Mouse (Mus musculus) lung, postnatal 0 days (tissue): Measurements from ENCODE around the gene Eloa. TPM values are rescaled to one million over a fixed set of nuclear protein-coding genes. Genes with fewer than 3 reads are reported as not detected.

Experiments
- ATAC-seq: fragments of 200-750 bp; cut with Nextera tagmentation; 2 replicates; pipeline ENCODE4 v1.8.0; 2017; ENCODE audit warnings: moderate library complexity
- DNase-seq: peaks from one replicate; pipeline ENCODE4 v3.0.0-alpha.2; 2016; ENCODE audit warnings: low spot score
- H3K27ac ChIP-seq: fragments of 300-500 bp; sonication (generic); 2 replicates; pipeline ENCODE4 v1.5.1; 2014; ENCODE audit warnings: antibody characterized with exemption, mild to moderate bottlenecking, low read length, mixed read lengths
- H3K27me3 ChIP-seq: fragments of 300-500 bp; sonication (generic); replicated peaks from 2 replicates; pipeline ENCODE4 v1.6.1; 2014; ENCODE audit warnings: low read length, mixed read lengths; ENCODE audit not compliant: insufficient read depth
- H3K36me3 ChIP-seq: fragments of 300-500 bp; sonication (generic); 2 replicates; pipeline ENCODE4 v1.6.1; 2014; ENCODE audit warnings: low read length, mixed read lengths; ENCODE audit not compliant: insufficient read depth
- H3K4me1 ChIP-seq: fragments of 300-500 bp; sonication (generic); 2 replicates; pipeline ENCODE4 v1.6.1; 2014; ENCODE audit warnings: antibody characterized with exemption, low read depth, low read length, mixed read lengths; ENCODE audit not compliant: insufficient read depth
- H3K4me2 ChIP-seq: fragments of 300-500 bp; sonication (generic); replicated peaks from 2 replicates; pipeline ENCODE4 v1.6.1; 2014; ENCODE audit warnings: low read depth, mild to moderate bottlenecking, low read length, moderate library complexity, mixed read lengths
- H3K4me3 ChIP-seq: fragments of 300-500 bp; sonication (generic); 2 replicates; pipeline ENCODE4 v1.5.1; 2014; ENCODE audit warnings: low read depth, low read length
- H3K9ac ChIP-seq: fragments of 300-500 bp; sonication (generic); replicated peaks from 2 replicates; pipeline ENCODE4 v1.6.1; 2014; ENCODE audit warnings: low read depth, mild to moderate bottlenecking
- H3K9me3 ChIP-seq: fragments of 300-500 bp; sonication (generic); 2 replicates; pipeline ENCODE4 v1.6.1; 2016; ENCODE audit warnings: low read length, mixed read lengths
- CTCF ChIP-seq: IDR thresholded peaks from 2 replicates; pipeline ENCODE4 v1.5.1; 2016; ENCODE audit warnings: antibody characterized with exemption, mild to moderate bottlenecking
- EP300 ChIP-seq: IDR thresholded peaks from 2 replicates; pipeline ENCODE4 v1.6.1; 2016; ENCODE audit warnings: antibody characterized with exemption, mild to moderate bottlenecking, control low read depth
- WGBS: fragments of 180-500 bp; shearing (Covaris S2); extraction: QIAGEN DNeasy Blood & Tissue Kit; methylation state at CpG from one replicate; pipeline ENCODE4 v1.1.7; 2014; 5-methylcytosine and 5-hydroxymethylcytosine counted together
- polyA plus RNA-seq: library from polyadenylated mRNA; unstranded; fragments of >200 nt; fragmentation: Nextera tagmentation; extraction: Ambion mirVana; gene quantifications from 2 replicates; pipeline ENCODE4 v1.2.1, GENCODE M21; 2015

Eloa gene
- polyA plus RNA-seq, 1 experiment from 2014 or later = 25.6 TPM

DNA sequence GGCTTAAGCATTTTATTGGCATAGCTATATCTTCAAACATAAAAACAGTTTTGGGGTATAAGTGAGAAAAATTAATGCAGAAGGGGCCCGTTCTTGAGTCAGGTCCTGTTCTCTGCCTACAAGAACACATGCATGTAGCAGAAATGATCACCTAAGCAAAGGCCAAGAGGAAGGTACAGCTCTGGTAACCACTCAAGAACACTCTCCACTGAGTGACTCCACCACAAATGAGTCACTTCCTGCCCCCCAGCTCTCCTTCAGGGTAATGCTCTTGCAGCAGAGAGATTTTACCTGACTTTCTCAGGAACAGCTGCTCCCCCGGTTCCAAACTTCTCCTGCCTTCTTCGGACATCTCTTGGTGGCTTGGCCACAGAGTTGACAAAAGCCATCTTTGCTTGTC is 14.7 kb downstream of the Eloa start:
- H3K4me2 ChIP-seq = no peak overlapping the region
- H3K36me3 ChIP-seq = peaks cover 71% of the 10 kb centered on the region
- ATAC-seq = no peak
- no peak overlapping the region for H3K9ac ChIP-seq
- no peaks in the 10 kb centered on the region for H3K9me3 ChIP-seq
- no peak overlapping the region for H3K4me3 ChIP-seq
- 68% methylated on average over 3 of the region's 3 CpGs for WGBS
- H3K4me1 ChIP-seq = no peaks in the 10 kb centered on the region
- no peaks in the 10 kb centered on the region for H3K27me3 ChIP-seq
- no peak overlapping the region for H3K27ac ChIP-seq
- peak; percentile 22 for DNase-seq
- TF ChIP-seq CTCF (no peak), EP300 (no peak)

DNA sequence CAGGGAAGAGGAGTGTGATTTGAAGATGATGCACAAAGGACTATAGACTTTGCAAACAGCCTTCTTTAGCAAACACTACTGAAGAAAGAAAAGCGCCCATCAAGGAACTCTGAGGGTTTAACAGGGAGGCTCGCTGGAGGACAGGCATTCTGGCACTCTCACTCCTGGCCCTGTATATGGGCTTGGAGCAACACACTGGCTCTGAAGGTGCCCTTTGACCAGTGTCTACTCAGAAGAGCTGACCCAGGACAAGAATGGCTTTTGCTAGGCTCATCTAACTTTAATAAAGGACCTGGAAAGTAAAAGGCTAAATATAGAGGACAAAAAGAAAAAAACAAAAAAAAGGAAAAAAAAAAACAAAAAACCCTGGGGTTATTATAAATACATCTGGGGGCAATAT is 16.6 kb downstream of the Eloa start:
- Histone ChIP-seq H3K4me1 (no peaks in the 10 kb centered on the region), H3K27me3 (no peaks in the 10 kb centered on the region), H3K27ac (no peak overlapping the region), H3K4me2 (no peak overlapping the region), H3K9ac (no peak overlapping the region), H3K9me3 (no peaks in the 10 kb centered on the region), H3K36me3 (peaks cover 59% of the 10 kb centered on the region), H3K4me3 (no peak overlapping the region)
- 78% methylated on average over 2 of the region's 2 CpGs for WGBS
- TF ChIP-seq CTCF (no peak), EP300 (no peak)
- no peak for ATAC-seq
- DNase-seq = no peak

DNA sequence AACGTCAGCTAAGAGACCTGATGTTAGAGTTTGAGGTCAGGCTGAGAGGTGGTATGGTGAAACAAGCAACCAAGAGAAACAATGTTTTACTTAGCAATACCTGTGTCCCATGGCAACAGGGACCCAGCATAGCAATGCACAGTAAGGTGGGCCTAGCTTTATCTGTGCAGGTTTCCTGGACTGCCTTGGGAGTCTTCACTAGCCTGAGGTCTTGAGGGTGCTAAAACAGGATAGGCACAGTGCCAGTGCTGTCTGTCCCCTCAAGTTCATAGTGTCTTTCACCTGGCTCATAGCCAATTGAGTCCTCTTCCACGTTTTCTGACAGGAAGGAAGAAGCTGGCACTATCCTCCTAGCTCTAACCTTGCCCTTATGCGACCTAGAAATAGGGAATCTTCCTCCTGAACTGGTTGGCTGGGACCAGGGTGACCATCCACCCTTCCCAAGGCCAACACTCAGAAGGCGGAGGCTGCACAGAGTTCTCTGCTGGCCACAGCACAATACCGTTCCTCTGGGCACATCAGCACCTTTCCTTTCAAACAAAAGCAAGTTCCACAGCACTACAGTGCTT is 17.4 kb downstream of the Eloa start:
- ATAC-seq (no peak), DNase-seq (no peak)
- no peaks in the 10 kb centered on the region for H3K9me3 ChIP-seq
- TF ChIP-seq EP300 (no peak), CTCF (no peak)
- no peaks in the 10 kb centered on the region for H3K27me3 ChIP-seq
- H3K4me2 ChIP-seq = no peak overlapping the region
- H3K9ac ChIP-seq = no peak overlapping the region
- 82% methylated on average over 5 of the region's 5 CpGs for WGBS
- no peak overlapping the region for H3K27ac ChIP-seq
- H3K4me3 ChIP-seq = no peak overlapping the region
- peaks cover 51% of the 10 kb centered on the region for H3K36me3 ChIP-seq
- no peaks in the 10 kb centered on the region for H3K4me1 ChIP-seq

DNA sequence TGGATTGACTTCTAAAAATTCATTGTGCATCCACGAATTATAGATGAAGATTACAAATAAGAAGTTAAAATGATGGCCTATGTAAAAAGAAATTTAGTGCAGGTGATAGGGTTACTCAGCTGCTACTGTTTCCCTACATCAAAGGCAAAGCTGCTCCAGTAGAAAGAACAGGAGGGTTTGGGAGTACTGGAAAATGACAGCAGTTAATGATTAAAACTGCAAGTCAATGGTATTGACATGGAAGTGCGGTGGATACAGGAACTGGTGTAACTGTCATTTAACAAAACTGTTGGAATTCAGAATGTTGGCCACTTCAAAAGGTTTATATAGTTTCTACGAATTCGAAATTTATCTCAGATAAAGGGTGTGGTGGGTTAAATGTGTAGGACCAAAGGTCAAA is 26.4 kb downstream of the Eloa start:
- H3K27ac ChIP-seq = no peak overlapping the region
- H3K9me3 ChIP-seq = peaks cover 3% of the 10 kb centered on the region; the same call in 1 of the 2 replicates

DNA sequence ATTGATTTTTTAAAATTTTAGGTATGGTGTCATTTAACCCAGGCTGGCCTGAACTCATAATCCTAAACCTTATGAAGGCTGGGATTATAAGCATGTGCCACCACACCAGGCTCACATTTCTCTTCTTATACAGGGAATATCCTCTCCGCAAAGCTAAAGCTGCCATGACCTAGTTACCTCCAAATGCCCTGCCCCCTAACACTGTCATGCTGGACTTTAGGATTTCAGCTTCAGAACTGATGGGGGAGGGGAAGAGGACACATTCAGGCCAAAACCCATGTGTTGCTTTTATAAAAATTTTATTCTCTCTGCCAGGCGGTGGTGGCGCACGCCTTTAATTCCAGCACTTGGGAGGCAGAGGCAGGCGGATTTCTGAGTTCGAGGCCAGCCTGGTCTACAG is 27.6 kb downstream of the Eloa start:
- Histone ChIP-seq H3K27ac (no peak overlapping the region), H3K4me2 (no peak overlapping the region), H3K9ac (no peak overlapping the region), H3K36me3 (no peaks in the 10 kb centered on the region), H3K9me3 (peaks cover 3% of the 10 kb centered on the region; the same call in 1 of the 2 replicates), H3K4me1 (no peaks in the 10 kb centered on the region), H3K27me3 (no peaks in the 10 kb centered on the region), H3K4me3 (no peak overlapping the region)
- DNase-seq (no peak), ATAC-seq (no peak)
- TF ChIP-seq CTCF (no peak), EP300 (no peak)
- 94% methylated on average over 6 of the region's 6 CpGs for WGBS

More for the DNA sequence above, 26.4 kb downstream of the Eloa start:
- 74% methylated on average over 4 of the region's 4 CpGs for WGBS
- no peak overlapping the region for H3K4me3 ChIP-seq
- no peak overlapping the region for H3K4me2 ChIP-seq
- no peak for ATAC-seq
- no peak for DNase-seq
- no peak for TF ChIP-seq CTCF
- TF ChIP-seq EP300 = no peak
- H3K27me3 ChIP-seq = no peaks in the 10 kb centered on the region
- H3K4me1 ChIP-seq = no peaks in the 10 kb centered on the region
- H3K9ac ChIP-seq = no peak overlapping the region
- no peaks in the 10 kb centered on the region for H3K36me3 ChIP-seq

DNA sequence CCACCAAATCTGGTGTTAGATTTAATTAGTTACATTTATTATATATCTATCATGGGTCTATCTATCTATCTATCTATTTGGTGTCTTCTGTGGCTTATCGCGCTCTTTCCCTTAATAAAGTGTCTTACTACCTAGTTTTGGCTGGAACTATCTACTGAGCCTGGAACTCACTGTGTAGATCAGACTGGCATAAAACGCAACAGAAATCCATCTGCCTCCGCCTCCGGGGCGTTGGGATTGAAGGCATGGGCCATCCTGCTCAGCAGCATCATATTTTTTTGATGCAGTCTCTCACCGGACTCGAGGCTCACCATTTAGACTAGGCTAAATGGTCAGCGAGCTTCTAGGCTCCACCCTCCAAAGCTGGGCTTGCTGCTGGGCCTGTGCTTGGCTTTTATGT is 33.8 kb downstream of the Eloa start:
- 64% methylated on average over 9 of the region's 9 CpGs for WGBS

More for the DNA sequence above, 33.8 kb downstream of the Eloa start:
- Histone ChIP-seq H3K36me3 (0 out of 2 replicates have a peak, but pooled peaks cover 6% of the 10 kb centered on the region), H3K27me3 (no peaks in the 10 kb centered on the region), H3K9me3 (no peaks in the 10 kb centered on the region), H3K4me1 (peaks cover 8% of the 10 kb centered on the region; the same call in 1 of the 2 replicates), H3K4me2 (peak overlapping the region; percentile 98), H3K9ac (peak overlapping the region; percentile 92), H3K4me3 (peak overlapping the region; percentile 95), H3K27ac (peak overlapping the region; percentile 82; the same call in 1 of the 2 replicates)
- DNase-seq (no peak), ATAC-seq (no peak)
- no peak for TF ChIP-seq CTCF
- no peak for TF ChIP-seq EP300
